Mouse (Mus musculus): ENCODE results near the gene Slc35a2.

Gene Slc35a2

DNA sequence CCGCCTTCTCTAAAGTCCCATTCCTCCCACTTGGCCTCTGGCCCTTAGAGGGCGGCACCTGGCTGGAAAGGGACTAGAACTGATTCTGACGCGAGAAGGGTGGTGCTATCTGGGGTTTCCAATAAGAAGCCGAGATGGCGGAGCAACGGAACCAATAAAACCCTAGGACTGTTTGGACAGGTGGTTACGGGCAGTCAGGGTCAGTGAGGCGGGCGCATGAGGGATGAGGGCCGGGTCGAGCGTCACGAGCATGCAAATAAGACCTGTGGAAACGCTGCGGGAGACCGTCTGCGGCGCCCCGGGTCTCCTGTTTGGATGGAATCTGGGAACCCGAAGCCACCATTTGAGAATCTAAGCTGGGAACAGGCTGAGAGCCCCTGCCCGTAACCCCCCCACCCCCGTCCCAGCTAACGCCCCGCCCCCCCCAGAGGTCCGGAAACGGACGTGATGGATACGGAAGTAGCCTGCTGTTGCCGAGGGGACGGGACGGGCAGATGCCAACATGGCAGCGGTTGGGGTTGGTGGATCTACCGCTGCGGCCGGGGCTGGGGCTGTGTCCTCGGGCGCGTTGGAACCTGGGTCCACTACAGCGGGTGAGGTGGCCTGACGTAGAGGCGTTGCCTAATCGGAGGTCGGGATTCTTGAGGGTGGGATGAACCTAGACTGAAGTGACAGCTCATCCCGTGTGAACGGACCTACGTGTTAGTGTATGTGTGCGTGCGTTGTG, at the start of gene Slc35a2:
Gene Slc35a2 (plus strand): TSS at position 188 of the 727 bp plus-strand sequence.
- peak; percentile 64 for DNase-seq (ENCODE audit: extremely low read depth, low read depth, low spot score)

DNA sequence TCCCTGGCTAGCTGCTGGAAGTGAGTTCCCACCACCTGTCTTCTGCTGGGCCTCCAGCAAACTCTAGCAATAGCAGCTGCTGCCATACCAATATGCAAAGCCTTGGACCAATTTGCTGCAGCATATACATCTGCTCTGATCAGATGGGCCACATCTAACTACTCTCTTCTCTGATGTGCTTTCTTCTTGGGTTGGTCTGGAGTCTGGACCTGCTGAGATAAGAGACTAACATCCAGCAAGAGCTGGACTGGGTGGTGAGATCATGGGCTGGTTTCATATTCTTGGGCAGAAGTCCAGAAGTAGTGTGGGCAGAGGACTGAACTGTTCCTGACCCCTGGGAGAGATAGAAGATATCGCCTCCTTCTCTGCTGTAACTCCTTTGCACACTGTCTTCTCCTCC, 46.7 kb upstream of the Slc35a2 start:
- no peak for DNase-seq (ENCODE audit: extremely low read depth, low read depth, low spot score)

DNA sequence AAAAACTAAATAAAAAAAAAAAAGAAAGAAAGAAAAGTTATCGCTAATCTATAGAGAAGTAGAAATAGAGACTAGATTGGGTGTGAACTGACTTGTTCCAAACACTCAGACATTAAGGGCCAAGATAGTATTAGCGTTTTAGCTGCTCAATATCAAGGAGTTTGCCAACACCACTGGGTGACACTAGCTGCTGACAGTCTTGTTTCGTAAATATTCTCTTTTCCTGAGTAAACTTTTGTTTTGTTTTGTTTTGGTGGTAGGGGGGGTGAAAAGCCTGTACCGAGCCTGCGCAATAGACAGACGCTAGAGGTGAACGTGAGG, 43.0 kb upstream of the Slc35a2 start:
- no peak for DNase-seq (ENCODE audit: extremely low read depth, low read depth, low spot score)

DNA sequence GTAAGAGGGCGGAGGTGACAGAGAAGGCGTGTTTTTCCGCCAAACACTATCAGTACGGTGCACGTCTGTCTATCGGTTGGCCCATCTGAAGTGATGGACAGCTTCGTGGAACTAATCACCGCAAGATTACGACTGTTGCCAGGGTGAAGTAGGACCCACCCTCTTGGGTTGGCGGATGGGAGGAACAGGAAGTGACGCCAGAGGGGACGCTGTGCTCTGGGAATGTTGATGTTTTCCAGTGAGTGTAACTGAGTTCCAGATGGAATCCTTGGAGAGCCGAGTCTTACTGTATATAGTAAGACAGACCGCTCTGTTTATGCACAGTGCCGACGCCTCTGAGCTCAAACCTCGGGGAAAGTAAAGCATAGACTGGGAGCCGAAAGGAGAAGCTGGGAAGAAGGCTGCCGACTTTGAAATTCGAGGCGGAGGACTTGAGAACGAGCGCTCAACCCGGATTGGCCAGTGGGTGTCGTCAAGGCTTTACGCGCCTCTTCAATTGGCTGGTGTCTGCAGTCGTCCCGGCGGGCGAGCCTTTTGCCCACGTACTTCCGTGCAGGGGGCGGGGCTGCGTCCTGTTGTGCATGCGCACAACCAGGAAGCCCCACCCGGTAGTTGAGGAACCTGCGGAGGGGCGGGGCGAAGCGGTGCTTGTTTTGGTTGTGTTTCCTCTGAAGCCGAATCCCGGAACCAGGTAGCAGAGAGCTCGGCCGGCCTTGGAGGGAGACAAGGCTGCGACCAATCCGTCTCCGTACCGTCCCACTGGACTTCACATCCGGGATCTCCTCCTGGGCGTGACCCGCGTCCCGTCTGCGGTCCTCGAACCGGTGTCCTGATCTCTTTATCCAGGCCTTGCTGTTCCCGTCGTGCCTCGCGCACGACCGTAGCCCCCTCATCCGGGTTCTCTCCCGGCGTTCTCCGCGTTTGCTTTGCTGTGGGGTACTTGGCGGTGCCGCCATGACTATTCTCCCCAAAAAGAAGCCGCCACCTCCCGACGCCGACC, 42.4 kb upstream of the Slc35a2 start, which contains the start of gene Otud5:
Gene Otud5 (plus strand): TSS at position 202 of the 1,000 bp plus-strand sequence.
- peak; percentile 80 for DNase-seq (ENCODE audit: extremely low read depth, low read depth, low spot score)

DNA sequence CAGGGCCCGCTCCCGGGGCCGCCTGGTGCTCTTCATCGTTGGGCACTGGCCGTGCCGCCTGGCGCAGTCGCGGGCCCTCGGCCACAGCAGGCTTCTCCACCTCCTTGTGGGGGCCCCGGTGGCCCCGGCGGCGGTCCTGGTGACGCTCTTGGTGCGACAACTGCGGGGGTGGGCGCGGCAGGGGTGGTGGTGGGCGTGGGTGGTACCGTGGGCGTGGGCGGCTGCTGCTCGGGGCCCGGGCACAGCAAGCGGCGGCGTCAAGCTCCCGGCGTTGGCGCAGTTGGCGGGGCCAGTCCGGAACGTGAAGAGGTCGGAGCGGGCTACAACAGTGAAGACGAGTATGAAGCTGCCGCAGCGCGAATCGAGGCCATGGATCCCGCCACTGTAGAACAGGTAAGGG, 41.5 kb upstream of the Slc35a2 start:
- DNase-seq (ENCODE audit: extremely low read depth, low read depth, low spot score) = no peak

DNA sequence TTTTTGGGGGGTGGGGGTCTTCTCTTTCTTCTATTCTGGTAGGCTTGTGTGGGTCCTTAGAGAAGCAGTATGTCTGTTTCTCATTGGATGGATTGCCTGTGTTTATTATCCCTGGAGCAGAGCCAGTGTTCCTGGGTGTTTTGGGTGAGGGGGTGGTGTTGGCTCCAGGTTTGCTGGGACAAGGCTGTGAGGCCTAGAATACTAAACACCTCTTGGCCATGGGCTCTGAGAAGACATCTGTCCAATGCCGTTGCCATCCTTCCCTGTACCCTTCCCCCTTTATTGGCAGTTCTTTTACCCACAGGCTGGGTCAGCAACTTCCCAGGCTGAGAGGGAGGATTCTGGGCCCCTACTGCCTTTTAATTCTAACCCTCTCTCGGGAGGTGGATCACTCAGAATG, 36.0 kb upstream of the Slc35a2 start:
- DNase-seq (ENCODE audit: extremely low read depth, low read depth, low spot score) = no peak

DNA sequence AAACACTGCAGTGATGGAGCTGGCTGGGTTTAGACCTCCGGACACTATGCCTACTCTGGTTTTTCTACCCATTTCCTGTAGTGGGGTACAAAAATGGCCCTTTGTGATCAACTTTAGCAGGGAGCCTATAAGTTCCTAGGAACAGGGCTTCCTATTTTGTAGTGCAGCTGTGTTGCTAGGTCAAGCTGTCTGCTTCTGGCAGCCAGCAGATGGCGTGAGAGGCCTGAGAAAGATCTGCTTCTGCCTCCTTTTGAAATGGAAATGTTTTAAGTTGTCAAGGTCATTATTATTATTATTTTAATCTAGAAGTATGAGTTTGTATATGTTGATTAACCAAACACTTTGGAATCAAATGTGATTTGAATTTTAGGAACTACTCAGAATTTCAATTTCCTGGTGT, 29.2 kb upstream of the Slc35a2 start:
- no peak for DNase-seq (ENCODE audit: extremely low read depth, low read depth, low spot score)

DNA sequence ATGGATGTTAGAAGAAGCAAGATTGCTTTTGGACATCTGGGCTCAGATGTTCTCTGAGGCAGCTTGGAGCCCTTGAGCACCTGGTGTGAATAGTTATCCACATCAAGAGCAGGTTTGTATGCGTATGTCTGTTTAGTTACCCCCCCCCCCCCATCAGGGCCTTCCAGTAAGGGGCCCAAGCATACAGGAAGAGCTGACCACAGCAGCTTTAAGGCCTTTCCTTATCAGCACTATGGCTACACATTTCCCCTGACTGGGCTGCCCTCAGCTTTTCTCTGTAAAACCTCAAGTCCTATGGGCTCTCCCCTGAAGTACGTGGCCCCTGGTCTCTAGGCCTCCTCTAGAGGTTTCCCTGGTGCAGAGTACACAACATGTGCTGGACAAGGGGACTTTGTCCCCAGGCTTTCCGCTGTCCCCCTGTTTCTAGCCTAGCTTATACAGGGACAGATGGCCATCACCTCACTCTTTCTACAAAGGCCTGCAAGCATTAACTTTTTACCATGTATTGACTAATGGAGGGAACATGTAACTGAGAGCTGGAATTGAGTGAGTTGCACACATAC, 24.6 kb upstream of the Slc35a2 start:
- DNase-seq (ENCODE audit: extremely low read depth, low read depth, low spot score) = no peak

DNA sequence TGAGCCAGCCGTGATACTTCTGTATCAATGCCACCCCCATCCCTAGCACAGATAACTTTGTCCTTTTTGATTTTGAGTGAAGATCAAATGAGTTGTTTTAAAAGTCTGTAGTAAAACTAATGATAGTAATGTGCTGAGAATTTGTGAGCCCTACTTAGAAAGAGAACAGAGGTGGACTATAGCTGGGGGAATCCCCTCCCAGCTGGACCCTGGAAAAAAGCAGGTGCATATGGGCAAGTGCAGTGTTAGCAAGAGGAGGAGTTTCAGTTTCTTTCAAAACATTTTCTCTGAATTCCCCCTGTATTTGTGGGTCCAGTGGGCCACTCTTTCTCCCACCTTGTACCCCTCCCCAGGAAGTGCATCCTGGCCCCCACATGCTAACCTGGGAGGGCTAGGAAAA, 20.6 kb upstream of the Slc35a2 start:
- no peak for DNase-seq (ENCODE audit: extremely low read depth, low read depth, low spot score)

DNA sequence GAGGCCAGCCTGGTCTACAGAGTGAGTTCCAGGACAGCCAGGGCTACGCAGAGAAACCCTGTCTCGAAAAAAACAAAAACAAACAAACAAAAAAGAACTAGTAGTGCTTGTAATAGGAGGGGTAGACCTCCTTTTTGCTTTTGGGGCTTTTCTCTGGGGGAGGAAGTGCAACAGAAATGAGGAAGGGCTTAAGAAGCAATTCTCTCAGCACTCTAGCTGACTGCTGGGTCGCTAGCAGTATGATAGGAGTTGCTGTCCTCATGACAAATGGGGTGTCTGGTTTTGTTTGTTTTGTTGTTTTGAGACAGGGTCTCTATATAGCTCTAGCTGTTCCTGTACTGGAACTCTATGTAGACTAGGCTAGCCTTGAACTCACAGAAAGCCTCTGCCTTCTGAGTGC, 19.3 kb upstream of the Slc35a2 start:
- no peak for DNase-seq (ENCODE audit: extremely low read depth, low read depth, low spot score)

DNA sequence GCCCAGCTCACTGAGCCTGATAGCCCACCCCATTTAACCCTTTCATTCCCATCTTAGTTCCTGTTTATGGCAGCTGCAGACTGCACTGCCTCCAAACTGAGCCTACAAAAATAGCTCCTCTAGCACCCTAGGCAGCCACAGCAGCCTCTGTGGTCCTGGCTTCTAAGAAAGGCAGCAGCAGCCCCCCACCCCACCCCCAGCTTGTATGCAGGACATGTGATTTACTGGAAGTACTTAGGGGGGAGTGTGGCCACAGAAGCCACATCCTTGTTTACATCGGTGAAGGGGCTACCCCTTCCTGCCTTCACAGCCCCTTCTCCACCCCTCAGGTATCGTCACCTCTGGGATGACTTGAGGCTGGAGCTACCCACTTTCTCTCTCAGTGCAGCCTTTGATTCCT, 18.5 kb upstream of the Slc35a2 start:
- no peak for DNase-seq (ENCODE audit: extremely low read depth, low read depth, low spot score)

DNA sequence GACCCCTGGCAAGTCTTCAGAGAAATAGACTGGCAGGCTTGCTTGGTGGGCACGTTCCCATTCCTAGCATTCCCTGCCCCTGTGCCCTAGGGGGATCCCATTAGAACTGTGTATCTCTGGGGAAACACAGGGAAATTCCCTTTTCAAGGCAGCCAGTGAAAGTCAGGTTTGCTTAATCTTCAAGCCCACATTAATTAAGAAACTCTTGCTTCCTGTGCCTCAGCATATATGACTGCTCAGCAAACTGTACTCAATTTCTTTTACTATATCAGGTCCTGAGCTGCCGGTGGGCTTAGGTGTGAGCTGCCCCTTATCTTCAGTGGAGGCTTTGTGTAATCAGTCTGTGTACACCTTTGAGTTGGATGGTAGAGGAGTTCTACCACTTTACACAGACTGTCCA, 18.0 kb upstream of the Slc35a2 start:
- no peak for DNase-seq (ENCODE audit: extremely low read depth, low read depth, low spot score)

DNA sequence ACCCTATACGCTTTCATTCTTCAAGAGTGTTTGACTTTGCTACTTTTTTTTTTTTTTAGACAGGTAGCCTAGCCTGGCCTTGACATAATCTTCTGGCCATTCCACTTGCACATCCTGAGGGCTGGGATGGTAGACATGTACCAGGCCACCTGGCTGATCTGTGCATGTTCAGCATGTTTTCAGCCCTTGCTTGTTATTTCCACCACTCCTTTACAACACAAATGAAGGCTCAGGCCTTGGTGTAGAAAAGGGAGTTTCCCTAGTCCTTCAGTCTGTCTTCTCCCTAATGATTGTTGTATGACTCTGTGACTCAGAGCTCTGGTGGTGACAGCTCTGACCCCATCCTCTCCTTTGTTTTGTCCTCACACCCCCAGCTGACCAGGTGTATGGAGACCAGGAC, 16.7 kb upstream of the Slc35a2 start:
- no peak for DNase-seq (ENCODE audit: extremely low read depth, low read depth, low spot score)

DNA sequence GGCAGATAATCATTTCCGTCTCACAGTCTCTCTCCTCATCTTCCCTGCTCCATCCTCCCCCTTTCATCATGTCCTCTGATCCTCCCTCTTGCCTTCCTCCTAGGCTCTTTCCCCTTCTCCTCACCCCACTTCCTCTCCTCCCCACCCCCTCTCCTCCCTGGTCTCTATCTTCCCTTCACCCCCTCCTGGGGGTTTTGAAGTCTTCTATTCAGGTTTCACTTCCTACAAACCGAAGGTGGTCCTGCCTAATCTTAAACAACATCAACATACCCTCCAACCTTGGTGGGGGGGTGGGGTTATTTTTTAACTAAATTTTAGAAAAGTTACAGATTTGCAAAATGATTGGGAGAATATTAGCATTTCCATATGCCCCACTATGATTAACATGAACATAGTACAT, 15.3 kb upstream of the Slc35a2 start:
- DNase-seq (ENCODE audit: extremely low read depth, low read depth, low spot score) = no peak

DNA sequence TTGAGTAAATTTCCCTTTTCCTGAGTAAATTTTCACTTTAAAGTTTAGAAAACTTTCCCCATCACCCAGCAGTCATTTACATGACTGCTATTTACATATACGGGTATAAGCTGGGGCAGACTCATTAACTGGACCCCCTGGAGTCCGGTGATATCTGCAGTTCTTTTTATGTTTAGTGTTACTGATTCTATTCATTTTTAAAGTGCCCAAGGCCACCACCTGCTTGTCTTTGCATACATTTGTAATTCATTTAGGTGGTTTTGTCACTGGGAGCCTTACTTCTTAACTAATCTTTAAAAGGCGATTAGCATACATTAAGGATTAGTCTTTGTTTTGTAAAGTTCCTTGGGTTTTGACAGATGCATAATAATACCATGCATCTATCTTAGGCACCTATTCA, 14.0 kb upstream of the Slc35a2 start:
- no peak for DNase-seq (ENCODE audit: extremely low read depth, low read depth, low spot score)

DNA sequence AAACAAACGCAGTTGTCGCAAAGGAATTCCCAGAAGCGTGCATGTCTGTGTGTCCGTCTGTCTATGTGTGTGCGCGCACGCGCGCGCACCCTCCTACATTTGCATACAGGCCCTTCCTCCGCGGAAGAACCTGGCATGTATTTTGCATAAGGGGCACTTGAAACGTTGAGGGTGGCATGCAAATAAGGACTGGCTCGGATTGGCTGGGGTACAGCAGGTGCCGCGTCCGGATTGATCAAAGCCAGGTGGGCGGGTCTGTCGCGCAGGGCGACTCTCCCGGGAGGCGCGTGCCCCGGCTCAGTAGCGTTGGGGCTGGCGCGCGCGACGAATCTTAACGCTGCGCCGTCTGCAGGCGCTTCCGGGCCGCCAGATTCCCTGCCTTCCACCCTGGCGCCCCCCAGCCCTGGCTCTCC, 5.8 kb upstream of the Slc35a2 start, which contains the start of gene Pim2:
Gene Pim2 (plus strand): TSS at position 256 of the 413 bp plus-strand sequence.
- DNase-seq (ENCODE audit: extremely low read depth, low read depth, low spot score) = peak; percentile 37

DNA sequence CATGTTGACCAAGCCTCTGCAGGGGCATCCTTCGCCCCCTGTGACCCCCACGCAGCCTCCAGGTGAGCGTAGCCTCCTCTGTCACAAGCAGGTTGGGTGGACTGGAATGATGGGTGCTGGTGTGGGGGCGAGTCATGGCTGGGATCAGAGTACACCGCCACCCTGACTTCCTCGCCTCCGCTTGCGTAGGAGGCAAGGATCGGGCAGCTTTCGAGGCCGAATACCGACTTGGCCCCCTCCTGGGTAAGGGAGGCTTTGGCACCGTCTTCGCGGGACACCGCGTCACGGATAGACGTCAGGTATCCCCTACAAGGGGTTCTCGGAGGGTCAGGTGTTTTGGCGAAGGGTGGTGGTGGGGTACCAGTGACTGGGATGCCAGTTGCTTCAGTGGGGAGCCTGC, 5.3 kb upstream of the Slc35a2 start:
- no peak for DNase-seq (ENCODE audit: extremely low read depth, low read depth, low spot score)

DNA sequence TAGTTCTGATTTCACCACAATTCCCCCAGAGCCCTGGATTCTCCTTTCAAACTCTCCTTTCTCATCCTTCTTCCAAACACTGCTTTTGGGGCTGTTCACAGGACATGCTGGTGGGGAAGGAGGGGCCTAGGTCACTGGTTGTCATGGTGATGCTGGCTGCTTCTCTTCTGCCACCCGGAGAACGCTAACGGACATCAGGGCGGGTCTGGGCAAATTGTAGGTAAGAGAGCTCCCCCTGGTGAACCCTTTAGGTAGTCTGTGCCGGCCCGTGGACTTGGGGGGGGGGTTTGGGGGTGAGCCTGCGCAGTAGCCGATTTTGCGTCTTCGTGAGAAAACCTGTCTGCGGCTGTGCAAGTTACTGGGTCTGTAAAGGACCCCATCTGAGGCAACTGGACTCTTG, 4.0 kb upstream of the Slc35a2 start:
- DNase-seq (ENCODE audit: extremely low read depth, low read depth, low spot score) = no peak

DNA sequence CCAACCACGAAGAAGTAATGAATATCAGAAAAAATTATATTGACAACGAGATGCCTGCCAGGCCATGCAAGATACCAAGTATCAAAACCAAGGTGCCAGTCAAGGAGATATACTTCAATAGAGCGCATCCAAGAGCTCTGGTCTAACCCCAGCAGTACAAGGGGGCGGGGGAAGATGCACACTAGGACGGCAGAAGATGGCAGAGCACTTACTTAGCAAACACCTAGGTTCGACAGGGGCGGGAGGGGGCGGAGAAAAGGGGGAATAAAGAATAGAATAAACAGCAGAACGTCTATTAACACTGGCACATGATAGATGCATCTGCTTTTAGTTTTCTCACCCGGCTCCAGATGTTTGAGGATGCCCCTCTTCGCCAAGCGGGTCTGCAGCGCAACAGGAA, 14.4 kb downstream of the Slc35a2 start:
- no peak for DNase-seq (ENCODE audit: extremely low read depth, low read depth, low spot score)

DNA sequence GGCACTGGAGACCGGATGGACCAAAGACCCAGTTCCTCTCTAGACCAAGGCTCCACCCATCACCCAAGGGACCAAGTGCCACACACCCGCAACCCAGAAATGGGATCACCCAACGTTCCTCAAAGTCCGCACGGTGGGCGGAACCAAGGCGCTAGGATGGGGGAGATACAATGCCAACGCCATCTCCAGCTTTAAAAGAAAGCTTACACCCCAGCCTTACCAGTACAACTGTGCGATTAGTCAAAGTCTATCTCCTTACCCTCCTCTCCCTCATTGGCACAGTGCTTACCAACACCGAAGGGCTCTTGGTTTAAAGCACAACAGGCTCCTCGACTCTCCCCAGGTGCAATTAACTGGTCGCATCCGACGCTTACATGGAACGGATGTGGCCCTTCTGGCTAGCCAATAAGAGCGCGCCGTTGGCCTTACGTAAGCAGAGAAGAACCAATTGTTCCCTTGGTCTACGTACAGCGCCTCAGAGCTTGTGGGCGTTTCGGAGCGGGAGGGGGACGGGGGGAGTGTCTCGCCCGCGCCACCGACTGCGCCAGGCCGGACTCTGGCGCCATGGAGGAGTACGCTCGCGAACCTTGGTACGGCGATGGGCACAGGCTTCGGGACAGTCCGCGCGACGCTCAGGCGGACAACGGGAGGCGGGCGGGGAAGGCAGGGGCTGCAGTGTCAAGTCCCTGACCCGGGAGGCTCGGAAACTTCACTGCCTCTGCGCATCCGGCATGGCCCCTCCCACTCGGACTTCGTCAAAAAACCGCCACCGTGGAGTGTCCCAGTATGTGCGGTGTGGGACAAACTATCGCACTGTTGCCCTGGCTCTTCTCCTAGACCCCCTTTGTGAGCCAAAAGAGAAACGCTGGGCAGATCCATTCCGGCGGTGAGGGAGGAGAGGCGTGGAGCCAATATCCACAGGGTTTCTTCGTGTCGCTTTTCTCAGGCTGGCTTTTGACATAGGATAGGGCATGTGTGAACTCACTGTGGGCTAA, 15.3 kb downstream of the Slc35a2 start, which contains the start of the genes Pqbp1 and Timm17b:
Gene Pqbp1 (minus strand): TSS at position 390 of the 995 bp plus-strand sequence.
Gene Timm17b (plus strand): TSS at position 478 of the 995 bp plus-strand sequence.
- peak; percentile 54 for DNase-seq (ENCODE audit: extremely low read depth, low read depth, low spot score)
